Mouse (Mus musculus) embryonic fibroblast, embryonic 13.5 days (primary cell): Measurements from ENCODE around the gene Lrch1. TPM values are rescaled to one million over a fixed set of nuclear protein-coding genes. Genes with fewer than 3 reads are reported as not detected.
A peak's percentile ranks its signal among the peaks of the same experiment; 100 is the strongest.

Experiments used
- H3K27ac ChIP-seq: 2 replicates; pipeline ENCODE4 v1.5.1; 2012; ENCODE audit warnings: low read length, control low read depth, inconsistent platforms; ENCODE audit not compliant: insufficient read depth
- H3K4me1 ChIP-seq: 2 replicates; pipeline ENCODE4 v1.6.1; 2011; ENCODE audit warnings: low read length; ENCODE audit not compliant: control insufficient read depth, insufficient read depth
- H3K4me3 ChIP-seq: 2 replicates; pipeline ENCODE4 v1.5.1; 2011; ENCODE audit warnings: mild to moderate bottlenecking, control low read depth, low read length; ENCODE audit not compliant: insufficient read depth
- CTCF ChIP-seq: IDR thresholded peaks from 2 replicates; pipeline ENCODE4 v1.5.1; 2011; ENCODE audit warnings: mild to moderate bottlenecking, control low read depth, low read length, moderate library complexity, borderline replicate concordance; ENCODE audit not compliant: insufficient read depth
- POLR2A ChIP-seq: IDR thresholded peaks from 2 replicates; pipeline ENCODE4 v1.6.1; 2011; ENCODE audit warnings: low read depth, mild to moderate bottlenecking, control low read depth, low read length, moderate library complexity
- polyA plus RNA-seq: library from polyadenylated mRNA; stranded (reverse); fragments of >200 nt; gene quantifications from 2 replicates; pipeline ENCODE4 v1.2.4, GENCODE M21; 2011; ENCODE audit warnings: low read depth; ENCODE audit not compliant: missing spikeins, insufficient read length

Lrch1 gene
- polyA plus RNA-seq, 1 experiment: 13.3 TPM

GRCm38 (mm10) chr14:74831653-74832052 is 116.0 kb downstream of the Lrch1 start:
- Histone ChIP-seq H3K27ac (no peak overlapping the region), H3K4me3 (no peak overlapping the region), H3K4me1 (no peaks in the 10 kb centered on the region)
- TF ChIP-seq CTCF: no peak
- TF ChIP-seq POLR2A: no peak

GRCm38 (mm10) chr14:74831050-74831449 is 116.6 kb downstream of the Lrch1 start:
- no peaks in the 10 kb centered on the region for H3K4me1 ChIP-seq
- H3K27ac ChIP-seq: no peak overlapping the region
- no peak for TF ChIP-seq CTCF
- no peak for TF ChIP-seq POLR2A
- no peak overlapping the region for H3K4me3 ChIP-seq

DNA sequence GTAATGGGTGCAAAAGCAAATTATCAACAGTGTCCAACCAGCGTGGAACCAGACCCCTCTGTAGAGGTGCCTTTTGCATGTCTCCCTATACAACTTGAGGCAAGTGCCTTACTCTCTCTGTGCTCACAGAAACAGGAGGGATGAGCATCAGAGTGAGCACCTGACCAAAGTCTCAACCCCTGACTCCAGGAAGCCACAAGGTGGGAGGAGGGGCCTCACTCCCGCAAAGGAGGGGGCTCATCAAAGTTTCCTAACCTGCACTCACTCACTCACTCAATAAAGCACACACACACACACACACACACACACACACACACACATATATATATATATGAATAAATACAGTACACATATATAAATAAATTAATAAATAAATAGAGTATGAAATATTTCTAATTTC is 117.1 kb downstream of the Lrch1 start:
- no peaks in the 10 kb centered on the region for H3K4me1 ChIP-seq
- no peak overlapping the region for H3K4me3 ChIP-seq
- H3K27ac ChIP-seq: no peak overlapping the region
- no peak for TF ChIP-seq CTCF

DNA sequence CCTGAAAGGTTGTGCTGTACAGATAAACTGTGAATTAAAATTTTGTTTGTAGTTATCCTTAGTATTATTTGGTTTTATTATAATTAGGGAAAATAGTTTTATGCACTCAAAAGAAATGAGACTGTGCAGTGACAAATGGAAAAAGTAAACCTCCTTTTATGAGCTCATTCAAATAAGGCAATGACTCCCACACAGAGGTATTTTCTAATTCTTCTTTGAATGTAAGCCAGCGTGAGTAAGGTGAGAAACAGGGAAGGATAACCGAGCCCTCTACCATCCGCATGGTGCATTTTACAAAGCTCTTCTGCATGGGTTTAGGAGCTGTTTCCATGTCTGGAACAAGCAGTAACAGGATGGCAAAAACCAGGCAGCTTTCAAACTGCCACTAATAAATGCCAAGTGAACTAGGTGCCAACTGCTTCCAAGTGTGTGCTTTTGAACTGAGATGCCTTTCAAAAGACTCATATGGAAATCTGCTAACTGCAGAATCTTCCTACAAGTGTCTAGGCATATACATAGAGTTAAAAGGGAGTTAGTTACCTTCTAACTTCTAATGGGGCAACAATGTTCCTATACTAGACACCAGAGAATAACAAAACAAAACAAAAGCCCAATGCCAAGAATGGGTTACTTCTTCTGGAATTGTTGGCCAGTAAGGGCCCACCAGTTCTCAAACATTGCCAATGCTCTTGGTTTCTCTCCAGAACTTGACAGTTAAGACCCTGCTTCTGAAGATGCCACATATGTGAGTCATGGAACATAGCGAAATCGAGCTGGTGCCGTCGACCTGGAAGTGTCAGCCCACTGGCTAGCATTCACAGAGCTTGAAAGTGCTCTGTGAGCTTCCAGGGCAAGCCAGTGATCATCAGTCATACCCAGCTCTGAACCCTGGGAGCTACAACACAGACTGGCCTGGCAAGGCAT is 124.7 kb downstream of the Lrch1 start:
- Histone ChIP-seq H3K4me1 (peaks cover 10% of the 10 kb centered on the region), H3K4me3 (no peak overlapping the region), H3K27ac (peak overlapping the region; percentile 24)
- no peak for TF ChIP-seq CTCF
- TF ChIP-seq POLR2A: no peak

GRCm38 (mm10) chr14:74822048-74822447 is 125.6 kb downstream of the Lrch1 start:
- peaks cover 10% of the 10 kb centered on the region for H3K4me1 ChIP-seq
- H3K4me3 ChIP-seq: no peak overlapping the region
- no peak overlapping the region for H3K27ac ChIP-seq
- TF ChIP-seq POLR2A (no peak), CTCF (no peak)

GRCm38 (mm10) chr14:74820180-74820813 is 127.4 kb downstream of the Lrch1 start:
- Histone ChIP-seq H3K27ac (no peak overlapping the region), H3K4me3 (no peak overlapping the region), H3K4me1 (peaks cover 10% of the 10 kb centered on the region)
- TF ChIP-seq CTCF: no peak
- no peak for TF ChIP-seq POLR2A

DNA sequence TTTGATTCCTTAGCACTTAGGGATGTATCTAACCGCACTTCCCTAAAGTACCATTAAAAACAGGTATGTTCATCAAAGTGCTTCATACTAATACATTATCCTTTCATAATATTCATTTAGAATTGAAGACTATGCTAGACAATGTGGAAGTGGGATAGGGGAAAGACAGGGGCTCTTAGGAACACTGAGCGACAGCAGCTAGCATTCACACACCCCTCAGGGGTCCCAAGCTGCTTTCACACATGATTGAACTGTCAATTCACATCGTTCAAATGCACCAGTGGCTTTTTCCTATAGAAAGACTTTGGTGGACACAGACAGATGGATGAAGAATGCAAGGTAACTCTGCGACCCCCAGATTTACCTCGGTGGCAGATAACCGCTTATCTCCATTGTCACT is 131.0 kb downstream of the Lrch1 start:
- H3K4me3 ChIP-seq: no peak overlapping the region
- peaks cover 2% of the 10 kb centered on the region; the same call in 1 of the 2 replicates for H3K4me1 ChIP-seq
- no peak for TF ChIP-seq POLR2A
- TF ChIP-seq CTCF: no peak
- no peak overlapping the region for H3K27ac ChIP-seq

- Histone ChIP-seq H3K27ac (no peak overlapping the region), H3K4me1 (no peaks in the 10 kb centered on the region), H3K4me3 (no peak overlapping the region)
- TF ChIP-seq POLR2A: no peak
Observed at GRCm38 (mm10) chr14:74814848-74815789, 132.6 kb downstream of the Lrch1 start.

GRCm38 (mm10) chr14:74811617-74812016 is 136.1 kb downstream of the Lrch1 start:
- no peak for TF ChIP-seq CTCF
- Histone ChIP-seq H3K4me1 (no peaks in the 10 kb centered on the region), H3K27ac (no peak overlapping the region), H3K4me3 (no peak overlapping the region)

DNA sequence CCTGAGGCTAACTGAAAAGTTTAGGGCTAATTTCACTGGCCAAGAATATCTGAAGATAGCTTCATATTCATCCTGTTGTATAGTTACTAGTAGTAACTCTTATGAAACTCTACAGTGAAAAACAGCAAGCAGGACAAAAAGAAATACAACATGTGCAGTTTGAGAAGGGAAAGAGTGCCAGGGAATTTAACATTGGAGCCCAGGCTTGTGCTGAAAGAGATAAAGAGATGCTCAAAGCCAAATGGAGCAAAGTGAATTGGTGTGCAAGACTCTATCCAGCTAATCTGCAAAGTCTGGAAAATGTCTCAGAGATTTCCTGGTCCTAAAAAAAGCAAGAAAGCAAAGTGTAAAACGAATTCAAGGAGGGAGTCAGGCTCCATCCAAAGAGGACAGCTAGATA is 145.7 kb downstream of the Lrch1 start:
- no peak overlapping the region for H3K4me3 ChIP-seq
- H3K4me1 ChIP-seq: no peaks in the 10 kb centered on the region
- TF ChIP-seq CTCF (no peak), POLR2A (no peak)
- no peak overlapping the region for H3K27ac ChIP-seq
